Mouse (Mus musculus) retina, adult 2 months (tissue): ENCODE measurements around the gene Tsks.

ENCODE experiments used
- DNase-seq: peaks from one replicate; pipeline ENCODE4 v3.0.0-alpha.2; 2012; ENCODE audit warnings: low read depth, low spot score

The Tsks gene

GRCm38 (mm10) chr7:44951960-44952359 is 9.0 kb downstream of the Tsks start:
- DNase-seq, result no peak

GRCm38 (mm10) chr7:44952611-44953306 is 9.8 kb downstream of the Tsks start:
- DNase-seq, result no peak

DNA sequence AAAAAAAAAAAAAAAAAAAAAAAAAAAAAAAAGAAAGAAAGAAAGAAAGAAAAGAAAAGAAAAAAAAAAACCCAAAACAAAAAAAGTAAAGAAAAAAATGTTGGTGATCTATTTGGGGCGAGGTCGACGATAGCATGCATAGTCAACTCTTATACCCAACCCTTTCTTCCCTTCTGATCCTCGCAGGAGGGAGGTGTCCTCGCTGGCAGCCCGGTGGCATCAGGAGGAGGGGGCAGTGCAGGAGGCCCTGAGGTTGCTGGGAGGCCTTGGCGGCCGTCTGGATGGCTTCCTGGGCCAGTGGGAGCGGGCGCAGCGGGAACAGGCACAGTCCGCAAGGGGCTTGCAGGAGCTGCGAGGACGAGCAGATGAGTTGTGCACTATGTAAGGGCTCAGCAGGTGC is 10.6 kb downstream of the Tsks start:
- DNase-seq, result no peak

DNA sequence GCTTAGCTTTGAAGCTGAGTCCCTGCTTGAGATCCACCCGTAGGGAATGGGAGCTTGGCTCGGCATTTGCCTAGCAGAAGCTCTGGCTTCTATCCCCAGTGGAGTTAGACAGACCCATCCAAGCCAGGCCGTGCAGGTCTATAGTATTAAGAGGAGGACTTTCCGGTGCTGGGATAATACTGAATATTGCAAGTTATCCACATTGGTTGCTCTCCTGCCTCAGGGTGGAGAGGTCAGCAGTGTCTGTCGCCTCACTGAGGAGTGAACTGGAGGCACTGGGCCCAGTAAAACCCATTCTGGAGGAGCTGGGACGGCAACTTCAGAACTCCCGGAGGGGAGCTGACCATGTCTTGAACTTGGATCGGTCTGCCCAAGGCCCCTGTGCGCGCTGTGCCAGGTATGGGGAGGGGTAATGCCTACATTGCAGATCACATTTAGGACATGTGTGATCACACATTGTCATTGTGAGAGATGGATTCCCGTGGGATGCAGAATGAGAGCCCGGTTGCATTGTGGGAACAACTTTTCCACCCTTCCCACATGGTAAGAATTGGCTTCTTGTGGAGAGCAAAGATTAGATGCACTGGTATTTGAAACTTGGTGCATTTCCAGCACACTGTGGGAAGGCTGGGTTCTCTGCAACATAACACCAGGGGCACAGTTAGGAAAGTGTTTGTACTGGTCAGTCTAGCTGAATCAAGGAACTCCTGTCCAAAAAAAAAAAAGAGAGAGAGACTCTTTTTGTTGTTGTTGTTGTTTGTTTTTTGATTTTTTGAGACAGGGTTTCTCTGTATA is 11.3 kb downstream of the Tsks start:
- no peak for DNase-seq

GRCm38 (mm10) chr7:44955628-44956027 is 12.6 kb downstream of the Tsks start:
- no peak for DNase-seq

- no peak for DNase-seq
Measured at GRCm38 (mm10) chr7:44956266-44956665, 13.3 kb downstream of the Tsks start.

GRCm38 (mm10) chr7:44957183-44957835 is 14.3 kb downstream of the Tsks start:
- DNase-seq, result no peak

GRCm38 (mm10) chr7:44958208-44958607 is 15.2 kb downstream of the Tsks start:
- DNase-seq, result no peak

DNA sequence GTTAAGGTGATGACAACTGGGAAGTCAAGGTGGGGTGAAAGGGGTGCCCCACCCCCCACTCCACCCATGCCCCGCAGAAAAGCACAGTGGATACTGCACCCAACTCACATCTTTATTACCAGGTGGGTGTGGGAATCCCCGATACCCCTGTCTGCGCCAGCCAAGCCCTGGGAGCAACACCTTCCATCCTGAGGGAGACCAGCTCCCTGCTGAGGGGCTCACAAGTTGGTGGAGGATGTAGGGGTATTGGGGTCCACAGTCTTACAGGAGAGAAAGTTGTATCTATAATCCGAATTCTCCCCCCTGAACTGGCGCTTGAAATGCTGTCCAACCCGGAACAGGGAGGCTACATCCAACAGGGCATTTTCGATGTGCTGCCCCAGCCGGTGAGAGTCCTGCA is 16.3 kb downstream of the Tsks start:
- DNase-seq, result no peak

GRCm38 (mm10) chr7:44959874-44960511 is 17.0 kb downstream of the Tsks start:
- DNase-seq, result no peak

DNA sequence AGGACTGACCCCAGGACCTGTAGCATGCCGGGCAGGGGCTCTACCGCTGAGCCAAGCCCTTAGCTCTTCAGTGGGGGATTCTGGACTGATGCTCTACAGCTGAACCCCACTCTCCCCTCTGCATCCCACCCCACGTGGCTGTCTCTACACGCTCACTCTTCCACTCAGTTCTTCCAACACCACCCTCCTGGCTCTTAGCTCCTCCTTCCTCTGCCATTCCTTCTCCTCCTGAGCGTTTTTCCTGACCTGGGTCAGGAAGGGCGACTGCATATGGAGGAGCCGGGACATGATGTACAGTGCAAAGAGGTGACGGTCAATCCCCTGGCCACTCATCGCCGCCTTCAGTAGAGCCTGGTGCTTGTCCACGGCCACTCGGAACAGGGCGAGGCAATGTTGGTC is 17.5 kb downstream of the Tsks start:
- no peak for DNase-seq

GRCm38 (mm10) chr7:44962337-44962736 is 19.3 kb downstream of the Tsks start:
- DNase-seq, result no peak

- no peak for DNase-seq
Measured at GRCm38 (mm10) chr7:44962831-44963230, 19.8 kb downstream of the Tsks start.

- DNase-seq, result no peak
Measured at GRCm38 (mm10) chr7:44964990-44965389, 22.0 kb downstream of the Tsks start.

DNA sequence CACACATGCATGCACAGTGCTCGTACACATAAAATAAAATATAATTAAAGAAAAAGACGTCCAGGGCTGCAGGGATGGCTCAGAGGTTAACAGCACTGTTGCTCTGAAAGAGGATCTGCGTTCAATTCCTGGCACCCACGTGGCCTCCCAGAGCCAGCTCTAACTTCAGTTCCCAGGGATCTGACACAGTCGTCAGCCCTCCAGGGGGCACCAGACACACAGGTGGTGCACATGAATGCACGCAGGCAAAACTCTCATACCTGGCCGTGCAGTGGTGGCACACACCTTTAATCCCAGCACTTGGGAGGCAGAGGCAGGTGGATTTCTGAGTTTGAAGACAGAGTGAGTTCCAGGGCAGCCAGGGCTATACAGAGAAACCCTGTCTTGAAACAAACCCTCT is 23.0 kb downstream of the Tsks start:
- DNase-seq, result no peak

- DNase-seq, result no peak
Measured at GRCm38 (mm10) chr7:44966638-44967037, 23.6 kb downstream of the Tsks start.

DNA sequence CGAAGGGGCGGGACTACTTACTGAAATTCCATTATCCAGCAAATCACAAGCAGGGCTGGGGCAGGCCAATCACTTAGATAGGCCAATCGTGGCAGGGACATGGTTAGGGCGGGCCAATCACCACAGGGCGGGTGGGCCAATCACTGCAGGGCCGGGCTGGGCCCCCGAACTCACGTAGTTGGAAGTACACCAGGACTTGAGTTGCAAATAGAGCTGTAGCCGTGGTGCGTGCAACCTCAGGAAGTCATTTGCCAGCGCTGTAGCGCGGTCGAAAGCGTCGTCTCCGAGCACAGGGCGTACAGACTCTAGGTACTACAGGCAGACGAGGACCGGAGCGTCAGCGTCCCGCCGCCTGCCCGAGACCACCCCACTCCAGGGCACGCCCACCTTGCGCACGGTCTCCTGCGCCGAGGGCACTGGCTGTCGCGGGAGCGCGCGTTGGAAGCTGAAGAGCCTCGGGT is 27.3 kb downstream of the Tsks start:
- no peak for DNase-seq

DNA sequence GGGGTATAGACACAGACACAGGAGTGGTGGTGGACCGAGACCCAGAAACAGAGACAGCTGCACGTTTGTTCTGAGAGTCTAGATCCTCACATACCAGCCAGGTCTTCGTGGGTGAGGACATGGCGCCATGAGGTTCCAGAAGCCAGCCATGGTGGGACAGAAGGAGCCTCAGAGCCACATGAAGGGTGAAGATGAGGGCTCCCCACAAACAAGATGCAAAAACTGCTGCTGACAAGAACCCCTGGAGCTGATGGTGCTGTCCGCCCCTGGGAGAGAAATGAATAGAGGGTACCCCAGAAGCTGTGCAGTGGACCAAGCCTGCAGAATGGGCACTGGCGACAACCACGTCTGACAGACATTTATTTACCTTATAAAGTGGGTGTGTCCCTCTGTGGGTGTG is 28.1 kb downstream of the Tsks start:
- DNase-seq, result no peak

DNA sequence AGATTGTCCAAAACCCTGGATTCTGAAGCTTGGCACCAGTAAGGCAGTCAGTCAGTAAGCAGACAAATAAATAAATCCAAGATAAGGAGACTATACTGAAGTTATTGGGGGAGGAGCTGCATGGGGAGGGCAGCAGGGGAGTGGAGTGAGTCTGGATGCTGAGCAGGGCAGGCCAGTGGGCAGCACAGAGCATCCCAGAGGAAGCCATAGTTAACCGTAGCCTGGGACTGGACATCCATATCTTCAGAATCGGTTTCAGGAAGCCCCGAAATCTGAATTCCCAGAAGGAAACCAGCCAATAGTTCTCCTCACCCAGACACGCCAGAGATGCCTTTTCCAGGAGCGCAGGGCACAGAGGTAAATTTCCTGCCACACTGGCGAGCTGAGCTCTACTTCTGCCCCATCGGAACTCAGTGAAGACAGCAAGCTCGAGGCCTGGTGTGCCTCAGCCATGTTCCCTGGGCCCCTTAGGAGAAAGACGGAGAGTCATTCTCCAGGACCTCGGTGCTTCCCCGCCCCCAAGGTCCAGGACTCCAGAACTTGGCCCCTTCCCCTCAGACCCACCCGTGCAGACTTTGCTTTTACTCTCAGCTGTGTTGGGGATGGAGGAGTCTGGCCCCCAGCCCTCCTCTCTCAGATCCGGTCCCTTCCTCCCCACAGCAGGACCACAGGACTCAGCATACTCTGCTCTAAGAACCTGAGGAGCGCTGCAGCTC is 30.6 kb downstream of the Tsks start:
- DNase-seq, result no peak

DNA sequence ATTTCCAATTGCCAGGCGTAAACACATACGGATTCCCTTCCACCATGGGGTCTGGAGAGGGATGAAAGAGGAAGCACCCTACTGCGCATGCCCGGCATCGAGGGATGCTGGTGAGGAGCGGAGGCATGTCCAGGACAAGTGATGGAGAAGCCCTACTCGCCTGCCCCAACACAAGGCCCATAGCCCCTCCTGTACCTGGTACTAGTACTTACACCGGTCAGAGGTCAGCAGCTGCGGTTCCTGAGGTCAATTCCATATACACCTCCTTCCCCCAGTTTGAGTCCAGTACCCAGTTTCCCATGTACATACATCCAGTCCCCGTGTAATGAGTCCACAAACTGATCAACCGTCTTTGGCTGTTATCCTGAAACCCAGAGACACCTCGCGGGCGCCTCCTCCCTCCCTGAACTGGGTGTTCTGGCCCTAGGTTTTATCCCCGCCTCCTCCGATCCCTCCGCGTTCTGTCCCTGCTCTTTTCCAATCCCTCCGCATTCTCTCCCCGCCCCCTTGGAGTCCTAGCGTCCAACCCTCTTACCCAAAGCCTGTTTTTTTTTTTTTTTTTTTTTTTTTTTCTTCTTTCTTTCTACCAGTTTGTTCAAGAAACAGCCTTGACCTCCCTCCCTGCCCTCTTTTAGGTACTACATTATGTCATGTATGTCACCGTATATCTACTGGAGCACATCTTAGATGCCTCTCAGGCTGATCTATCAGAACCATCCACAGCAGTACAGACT is 31.5 kb downstream of the Tsks start, which contains the start of gene Cpt1c:
TSS of gene Cpt1c (minus strand) at position 469 of the 734 bp plus-strand sequence.
- no peak for DNase-seq

GRCm38 (mm10) chr7:44975117-44975419 is 32.1 kb downstream of the Tsks start:
- no peak for DNase-seq
